Mouse (Mus musculus) myocyte (in vitro differentiated cells): ENCODE data around the gene Edem3.
"Not testable (repeated sequence)": the region's sequence is repeated elsewhere in the genome, so short reads cannot be mapped to it uniquely, and the experiment has no call there.

Source experiments
- CEBPB ChIP-seq: IDR thresholded peaks from 2 replicates; pipeline ENCODE4 v1.6.1; 2011; ENCODE audit warnings: mild to moderate bottlenecking, moderate library complexity; ENCODE audit not compliant: poor library complexity, insufficient read depth, severe bottlenecking
- E2F4 ChIP-seq: IDR thresholded peaks from one replicate; pipeline ENCODE4 v1.6.1; 2011; ENCODE audit warnings: mild to moderate bottlenecking, control low read depth, moderate library complexity; ENCODE audit not compliant: insufficient read depth
- MAX ChIP-seq: IDR thresholded peaks from one replicate; pipeline ENCODE4 v1.6.1; 2011; ENCODE audit warnings: low read depth, mild to moderate bottlenecking, control low read depth
- MYOD1 ChIP-seq, 3 experiments: IDR thresholded peaks; one replicate each; pipeline ENCODE4 v1.6.1; 2011; ENCODE audit warnings: control low read depth in 2 of 3, low read depth in 2 of 3, mild to moderate bottlenecking in 2 of 3, moderate library complexity in 1 of 3; ENCODE audit not compliant: insufficient read length in 2 of 3, control insufficient read depth in 1 of 3
- POLR2A ChIP-seq: IDR thresholded peaks from one replicate; pipeline ENCODE4 v1.6.1; 2011; ENCODE audit warnings: low read depth, mild to moderate bottlenecking, control low read depth, moderate library complexity; ENCODE audit not compliant: insufficient read length
- POLR2AphosphoS2 ChIP-seq: IDR thresholded peaks from one replicate; pipeline ENCODE4 v1.6.1; 2011; ENCODE audit warnings: low read depth, control low read depth; ENCODE audit not compliant: insufficient read length
- TCF12 ChIP-seq: IDR thresholded peaks from one replicate; pipeline ENCODE4 v1.6.1; 2011; ENCODE audit warnings: mild to moderate bottlenecking, control low read depth; ENCODE audit not compliant: poor library complexity, insufficient read depth, severe bottlenecking
- USF1 ChIP-seq: IDR thresholded peaks from one replicate; pipeline ENCODE4 v1.6.1; 2011; ENCODE audit warnings: low read depth, mild to moderate bottlenecking, control low read depth, moderate library complexity

DNA sequence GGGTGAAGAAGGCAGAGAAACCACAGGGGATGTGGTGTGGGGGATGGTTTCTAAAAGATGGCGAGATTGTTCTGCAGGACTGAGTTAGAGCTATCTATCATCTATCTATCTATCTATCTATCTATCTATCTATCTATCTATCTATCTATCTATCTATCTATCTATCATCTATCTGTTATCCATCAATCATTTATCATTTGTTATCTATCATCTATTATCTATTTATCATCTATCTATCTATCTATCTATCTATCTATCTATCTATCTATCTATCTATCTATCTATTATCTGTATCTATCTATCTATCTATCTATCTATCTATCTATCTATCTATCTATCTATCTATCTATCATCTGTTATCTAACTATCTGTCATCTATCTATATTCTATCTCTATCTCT is 85.2 kb downstream of the Edem3 start:
- TF ChIP-seq POLR2A; USF1; TCF12; MAX; CEBPB; E2F4; MYOD1 (IDR thresholded peaks at IDR 0.05; ENCODE audit: control insufficient read depth in 1 of 3, insufficient read length in 2 of 3, low read depth in 2 of 3); POLR2AphosphoS2: not testable (repeated sequence)
